Mouse (Mus musculus) heart, embryonic 13.5 days (tissue): Measurements from ENCODE around the gene Pja2. TPM values are rescaled to one million over a fixed set of nuclear protein-coding genes. Genes with fewer than 3 reads are reported as not detected.
"Not testable (repeated sequence)": the region's sequence is repeated elsewhere in the genome, so short reads cannot be mapped to it uniquely, and the experiment has no call there.

Source experiments
- ATAC-seq: fragments of 200-750 bp; cut with Nextera tagmentation; 2 replicates; pipeline ENCODE4 v1.8.0; 2017; ENCODE audit warnings: moderate TSS enrichment; ENCODE audit not compliant: insufficient number of reproducible peaks, low FRiP score, low TSS enrichment; ENCODE audit errors: extremely low read depth
- H3K27ac ChIP-seq: fragments of 300-500 bp; sonication (generic); replicated peaks from 2 replicates; pipeline ENCODE4 v1.5.1; 2015; ENCODE audit warnings: moderate library complexity, mild to moderate bottlenecking, inconsistent platforms
- H3K27me3 ChIP-seq: fragments of 300-500 bp; sonication (generic); replicated peaks from 2 replicates; pipeline ENCODE4 v1.6.1; 2015; ENCODE audit warnings: mild to moderate bottlenecking, inconsistent platforms
- H3K36me3 ChIP-seq: fragments of 300-500 bp; sonication (generic); 2 replicates; pipeline ENCODE4 v1.6.1; 2015; ENCODE audit warnings: mild to moderate bottlenecking, inconsistent platforms
- H3K4me1 ChIP-seq: fragments of 300-500 bp; sonication (generic); 2 replicates; pipeline ENCODE4 v1.6.1; 2015; ENCODE audit warnings: inconsistent platforms
- H3K4me2 ChIP-seq: fragments of 300-500 bp; sonication (generic); 2 replicates; pipeline ENCODE4 v1.6.1; 2015; ENCODE audit warnings: inconsistent platforms, mild to moderate bottlenecking, moderate library complexity
- H3K4me3 ChIP-seq: fragments of 300-500 bp; sonication (generic); 2 replicates; pipeline ENCODE4 v1.5.1; 2015; ENCODE audit warnings: moderate library complexity, mild to moderate bottlenecking, inconsistent platforms
- H3K9ac ChIP-seq: fragments of 300-500 bp; sonication (generic); 2 replicates; pipeline ENCODE4 v1.6.1; 2015; ENCODE audit warnings: inconsistent platforms, mild to moderate bottlenecking, moderate library complexity
- H3K9me3 ChIP-seq: fragments of 300-500 bp; sonication (generic); 2 replicates; pipeline ENCODE4 v1.6.1; 2016; ENCODE audit warnings: inconsistent platforms
- WGBS: fragments of 180-500 bp; shearing (Covaris S2); methylation state at CpG from one replicate; pipeline ENCODE4 v1.1.7; 2015; ENCODE audit warnings: mixed read lengths; 5-methylcytosine and 5-hydroxymethylcytosine counted together
- polyA plus RNA-seq: library from polyadenylated mRNA; unstranded; fragments of >200 nt; fragmentation: Nextera tagmentation; extraction: Ambion mirVana; gene quantifications from 2 replicates; pipeline ENCODE4 v1.2.1, GENCODE M21; 2015

Gene Pja2
- polyA plus RNA-seq, 1 experiment from 2014 or later: 68.4 TPM

DNA sequence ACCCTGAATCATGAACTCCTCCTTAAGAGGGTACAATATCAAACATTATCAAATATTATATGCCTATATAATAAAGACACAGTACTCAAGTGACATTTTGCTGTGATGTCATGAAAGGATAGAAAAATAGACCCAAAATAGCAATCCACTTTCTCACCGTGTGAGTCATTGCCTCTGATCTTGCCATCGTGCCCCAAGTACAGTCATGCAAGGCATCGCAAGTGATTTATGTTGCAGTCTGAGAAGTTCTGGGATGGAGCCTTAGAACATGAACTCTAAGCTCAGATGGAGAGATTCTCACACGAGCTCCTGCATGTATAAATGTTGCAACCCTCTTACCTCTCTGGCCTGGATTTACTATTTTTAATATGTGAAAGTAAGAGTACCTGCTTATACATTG is 2.2 kb upstream of the Pja2 start:
- Histone ChIP-seq H3K4me2 (no peak overlapping the region), H3K27me3 (no peaks in the 10 kb centered on the region), H3K9me3 (no peaks in the 10 kb centered on the region), H3K4me1 (peaks cover 16% of the 10 kb centered on the region), H3K9ac (no peak overlapping the region), H3K27ac (no peak overlapping the region), H3K36me3 (no peaks in the 10 kb centered on the region), H3K4me3 (no peak overlapping the region)
- WGBS: 75% methylated on average over 4 of the region's 4 CpGs
- ATAC-seq: no peak

DNA sequence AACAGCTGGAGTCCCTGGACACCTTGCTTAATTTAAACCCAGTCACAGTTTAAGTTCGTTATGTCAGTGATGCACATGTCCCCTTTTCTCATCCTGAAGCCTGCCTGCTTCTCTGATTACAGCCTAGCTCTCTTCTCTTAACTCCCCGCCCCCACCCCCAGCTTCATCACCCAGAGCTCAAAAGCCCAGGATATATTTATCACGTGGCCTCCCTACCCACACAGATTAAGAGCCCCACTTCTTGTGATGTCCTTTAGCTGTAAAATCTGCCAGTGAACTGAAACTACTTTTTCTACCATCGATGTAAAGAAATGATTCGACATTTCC is 1.0 kb upstream of the Pja2 start:
- ATAC-seq: no peak
- H3K36me3 ChIP-seq: peaks cover 6% of the 10 kb centered on the region
- 16% methylated on average over 5 of the region's 5 CpGs for WGBS
- H3K9ac ChIP-seq: peak overlapping the region; percentile 84
- H3K27me3 ChIP-seq: no peaks in the 10 kb centered on the region
- peak overlapping the region; percentile 92 for H3K27ac ChIP-seq
- H3K4me1 ChIP-seq: peaks cover 18% of the 10 kb centered on the region
- H3K4me3 ChIP-seq: peak overlapping the region; percentile 93
- H3K9me3 ChIP-seq: no peaks in the 10 kb centered on the region
- H3K4me2 ChIP-seq: peak overlapping the region; percentile 82

- Histone ChIP-seq H3K9ac (peak overlapping the region; percentile 99), H3K9me3 (no peaks in the 10 kb centered on the region), H3K4me2 (peak overlapping the region; percentile 68), H3K27ac (peak overlapping the region; percentile 99), H3K4me3 (peak overlapping the region; percentile 93), H3K36me3 (peaks cover 11% of the 10 kb centered on the region), H3K27me3 (no peaks in the 10 kb centered on the region), H3K4me1 (peaks cover 18% of the 10 kb centered on the region)
- under 1% methylated on average over 62 of the region's 62 CpGs for WGBS
- ATAC-seq: peak; percentile 41
These were observed 322 bp downstream of the Pja2 start for GRCm38 (mm10) chr17:64331291-64331897.

DNA sequence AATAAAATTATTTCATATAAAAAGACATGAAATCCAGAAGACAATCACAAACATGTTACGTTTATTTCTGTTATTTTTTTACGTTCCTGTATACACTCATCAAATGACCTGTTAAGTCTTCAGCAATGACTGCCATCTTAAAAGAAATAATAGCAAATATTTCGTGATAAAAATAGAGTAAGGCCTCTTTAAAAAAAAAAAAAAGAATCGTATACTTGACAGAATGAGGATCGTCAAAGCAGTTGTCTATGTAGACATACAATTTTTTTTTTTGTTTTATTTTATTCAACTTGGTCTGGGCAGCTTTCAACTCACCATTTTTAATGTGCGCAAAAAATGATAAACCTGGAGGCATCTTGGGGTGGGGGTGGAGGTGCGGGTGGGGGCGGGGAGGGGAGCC is 831 bp downstream of the Pja2 start:
- H3K9me3 ChIP-seq: no peaks in the 10 kb centered on the region
- H3K9ac ChIP-seq: peak overlapping the region; percentile 99
- WGBS: 17% methylated on average over 8 of the region's 8 CpGs
- no peaks in the 10 kb centered on the region for H3K27me3 ChIP-seq
- peak overlapping the region; percentile 68 for H3K4me2 ChIP-seq
- peak overlapping the region; percentile 99 for H3K27ac ChIP-seq
- H3K4me3 ChIP-seq: peak overlapping the region; percentile 93
- H3K36me3 ChIP-seq: peaks cover 15% of the 10 kb centered on the region
- H3K4me1 ChIP-seq: peaks cover 18% of the 10 kb centered on the region
- no peak for ATAC-seq

- no peak overlapping the region for H3K4me3 ChIP-seq
- ATAC-seq: no peak
- no peak overlapping the region for H3K27ac ChIP-seq
- no peaks in the 10 kb centered on the region for H3K9me3 ChIP-seq
- H3K36me3 ChIP-seq: peaks cover 26% of the 10 kb centered on the region
- WGBS: 77% methylated on average over 2 of the region's 2 CpGs
- peaks cover 8% of the 10 kb centered on the region for H3K4me1 ChIP-seq
- H3K27me3 ChIP-seq: no peaks in the 10 kb centered on the region
- no peak overlapping the region for H3K9ac ChIP-seq
- H3K4me2 ChIP-seq: no peak overlapping the region
These were observed 7.2 kb downstream of the Pja2 start for GRCm38 (mm10) chr17:64324556-64324955.

GRCm38 (mm10) chr17:64315428-64315827 is 16.3 kb downstream of the Pja2 start:
- ATAC-seq: no peak
- H3K27ac ChIP-seq: no peak overlapping the region

DNA sequence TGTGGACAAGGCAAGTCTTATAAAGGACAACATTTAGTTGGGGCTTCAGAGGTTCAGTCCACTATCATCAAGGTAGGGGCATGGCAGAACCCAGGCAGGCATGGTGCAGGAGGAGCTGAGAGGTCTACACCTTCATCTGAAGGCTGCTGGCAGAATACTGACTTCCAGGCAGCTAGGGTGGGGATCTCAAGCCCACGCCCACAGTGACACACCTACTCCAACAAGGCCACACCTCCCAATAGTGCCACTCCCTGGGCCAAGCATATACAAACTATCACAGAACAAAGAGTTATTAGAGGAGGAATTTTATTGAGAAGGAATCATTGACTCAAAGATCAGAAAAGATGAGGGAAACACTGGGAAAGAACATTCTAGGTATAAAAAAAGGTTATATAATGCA is 17.2 kb downstream of the Pja2 start:
- not testable (repeated sequence) for H3K9me3 ChIP-seq, ATAC-seq, H3K9ac ChIP-seq, H3K27me3 ChIP-seq, H3K4me2 ChIP-seq, H3K4me3 ChIP-seq, H3K27ac ChIP-seq
- 81% methylated on average over 1 of the region's 1 CpGs for WGBS
- peaks cover 24% of the 10 kb centered on the region for H3K36me3 ChIP-seq
- H3K4me1 ChIP-seq: peaks cover 25% of the 10 kb centered on the region

More at GRCm38 (mm10) chr17:64315428-64315827, 16.3 kb downstream of the Pja2 start:
- Histone ChIP-seq H3K36me3 (peaks cover 22% of the 10 kb centered on the region), H3K9ac (no peak overlapping the region), H3K9me3 (no peaks in the 10 kb centered on the region), H3K4me2 (no peak overlapping the region), H3K27me3 (no peaks in the 10 kb centered on the region), H3K4me3 (no peak overlapping the region), H3K4me1 (peaks cover 25% of the 10 kb centered on the region)

GRCm38 (mm10) chr17:64297628-64298027 is 34.1 kb downstream of the Pja2 start:
- H3K4me2 ChIP-seq: no peak overlapping the region
- peaks cover 46% of the 10 kb centered on the region for H3K36me3 ChIP-seq
- H3K9ac ChIP-seq: no peak overlapping the region
- no peak for ATAC-seq
- peaks cover 14% of the 10 kb centered on the region for H3K4me1 ChIP-seq
- H3K4me3 ChIP-seq: no peak overlapping the region
- H3K9me3 ChIP-seq: no peaks in the 10 kb centered on the region
- WGBS: 57% methylated on average over 5 of the region's 5 CpGs
- no peak overlapping the region for H3K27ac ChIP-seq
- H3K27me3 ChIP-seq: no peaks in the 10 kb centered on the region

GRCm38 (mm10) chr17:64292740-64293139 is 39.0 kb downstream of the Pja2 start:
- 89% methylated on average over 8 of the region's 8 CpGs for WGBS

GRCm38 (mm10) chr17:64289684-64290083 is 42.0 kb downstream of the Pja2 start:
- WGBS: 80% methylated on average over 4 of the region's 4 CpGs
- Histone ChIP-seq H3K27ac (no peak overlapping the region), H3K27me3 (no peaks in the 10 kb centered on the region), H3K4me3 (no peak overlapping the region), H3K9ac (no peak overlapping the region), H3K36me3 (peaks cover 88% of the 10 kb centered on the region), H3K4me2 (no peak overlapping the region), H3K9me3 (no peaks in the 10 kb centered on the region), H3K4me1 (no peaks in the 10 kb centered on the region)
- no peak for ATAC-seq

More at GRCm38 (mm10) chr17:64292740-64293139, 39.0 kb downstream of the Pja2 start:
- H3K9ac ChIP-seq: no peak overlapping the region
- no peak overlapping the region for H3K4me2 ChIP-seq
- H3K4me1 ChIP-seq: peaks cover 3% of the 10 kb centered on the region; the same call in 1 of the 2 replicates
- no peak overlapping the region for H3K27ac ChIP-seq
- no peaks in the 10 kb centered on the region for H3K9me3 ChIP-seq
- ATAC-seq: no peak
- H3K27me3 ChIP-seq: no peaks in the 10 kb centered on the region
- peaks cover 71% of the 10 kb centered on the region for H3K36me3 ChIP-seq
- H3K4me3 ChIP-seq: no peak overlapping the region

- Histone ChIP-seq H3K9ac (no peak overlapping the region), H3K4me3 (no peak overlapping the region), H3K4me2 (no peak overlapping the region), H3K4me1 (no peaks in the 10 kb centered on the region), H3K27ac (no peak overlapping the region), H3K9me3 (no peaks in the 10 kb centered on the region), H3K27me3 (no peaks in the 10 kb centered on the region), H3K36me3 (peaks cover 92% of the 10 kb centered on the region)
- ATAC-seq: no peak
- WGBS: 79% methylated on average over 7 of the region's 7 CpGs
These were observed 43.7 kb downstream of the Pja2 start for GRCm38 (mm10) chr17:64288000-64288399.

DNA sequence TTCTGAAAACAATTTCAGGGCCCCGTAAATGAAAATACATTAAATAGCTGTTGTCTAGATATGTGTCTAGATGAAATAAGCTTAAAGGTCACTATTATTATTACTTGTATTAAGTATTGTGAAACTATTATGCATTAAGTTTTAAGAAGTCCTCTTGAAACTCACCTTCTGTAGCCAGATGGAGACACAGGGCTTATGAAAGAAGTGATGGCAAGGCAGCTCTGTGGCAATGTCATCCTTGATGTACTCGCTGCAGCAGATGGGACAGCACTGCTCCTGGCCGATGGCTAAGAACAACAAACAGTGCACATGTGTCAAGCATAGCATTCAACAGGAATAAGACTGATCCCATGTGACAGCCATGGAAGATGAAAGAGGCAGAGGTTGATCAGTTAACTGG is 44.9 kb downstream of the Pja2 start:
- no peak overlapping the region for H3K4me2 ChIP-seq
- H3K9ac ChIP-seq: no peak overlapping the region
- H3K27me3 ChIP-seq: no peaks in the 10 kb centered on the region
- peaks cover 94% of the 10 kb centered on the region for H3K36me3 ChIP-seq
- H3K27ac ChIP-seq: no peak overlapping the region
- no peak overlapping the region for H3K4me3 ChIP-seq
- H3K9me3 ChIP-seq: no peaks in the 10 kb centered on the region
- WGBS: 76% methylated on average over 3 of the region's 3 CpGs
- H3K4me1 ChIP-seq: no peaks in the 10 kb centered on the region
- no peak for ATAC-seq
